22 mouse cellular contexts compared by ENCODE assay signal in genomic region chr6:30477784-30478183, GRCm38 (mm10). TPM values are rescaled to one million over a fixed set of nuclear protein-coding genes. Genes with fewer than 3 reads are reported as not detected.
DNase-seq lines count a peak whose midpoint lies in the region; ATAC-seq and TF ChIP-seq lines count a peak whose summit lies in the region.
"Had no signal": no experiment of that assay in that cellular context is flagged by ENCODE, and none has a peak within 500 bp of the region (broad histone marks: within the 10 kb centered on the region; RNA-seq: fewer than 3 reads in every experiment).

No protein-coding gene starts in this region.

- H3K4me1 ChIP-seq in midbrain, embryonic 10.5 days = peaks cover 14% of the 10 kb centered on the region
- H3K4me1 ChIP-seq in midbrain, embryonic 15.5 days = no peaks in the 10 kb centered on the region
- peaks cover 8% of the 10 kb centered on the region; the same call in 1 of the 2 replicates for H3K4me1 ChIP-seq in liver, postnatal 0 days (ENCODE audit: insufficient read depth)
- H3K4me1 ChIP-seq: hindbrain, embryonic 10.5 days; megakaryocyte, embryonic 14.5 days had no signal

- H3K9ac ChIP-seq in midbrain, embryonic 15.5 days = no peak overlapping the region
- H3K9ac ChIP-seq in liver, postnatal 0 days (replicated peaks) = no peak overlapping the region
- H3K9ac ChIP-seq: embryonic facial prominence, embryonic 12.5 days; forebrain, embryonic 15.5 days had no signal

- 88% methylated on average over 6 of the region's 6 CpGs for WGBS in midbrain, embryonic 10.5 days
- WGBS in midbrain, embryonic 15.5 days = 90% methylated on average over 6 of the region's 6 CpGs
- WGBS in liver, postnatal 0 days (ENCODE audit: insufficient replicate concordance) = 62% methylated on average over 6 of the region's 6 CpGs

- no peaks in the 10 kb centered on the region for H3K9me3 ChIP-seq in midbrain, embryonic 10.5 days (replicated peaks)
- H3K9me3 ChIP-seq in midbrain, embryonic 15.5 days = no peaks in the 10 kb centered on the region
- H3K9me3 ChIP-seq in liver, postnatal 0 days (ENCODE audit: low read length) = no peaks in the 10 kb centered on the region
- H3K9me3 ChIP-seq: embryonic facial prominence, embryonic 12.5 days; forebrain, embryonic 15.5 days; heart, embryonic 10.5 days; hindbrain, embryonic 10.5 days; megakaryocyte, embryonic 14.5 days had no signal

- no peaks in the 10 kb centered on the region for H3K27me3 ChIP-seq in midbrain, embryonic 10.5 days (ENCODE audit: low read depth, poor library complexity, severe bottlenecking)
- H3K27me3 ChIP-seq in midbrain, embryonic 15.5 days (replicated peaks) = no peaks in the 10 kb centered on the region
- no peaks in the 10 kb centered on the region for H3K27me3 ChIP-seq in liver, postnatal 0 days (ENCODE audit: insufficient read depth, low read length)
- H3K27me3 ChIP-seq: CH12.LX; embryonic facial prominence, embryonic 12.5 days; forebrain, embryonic 15.5 days; megakaryocyte, embryonic 14.5 days had no signal

- no peak overlapping the region for H3K4me2 ChIP-seq in midbrain, embryonic 15.5 days
- H3K4me2 ChIP-seq in liver, postnatal 0 days (ENCODE audit: low read depth, low read length) = no peak overlapping the region
- H3K4me2 ChIP-seq: embryonic facial prominence, embryonic 12.5 days; forebrain, embryonic 15.5 days had no signal

- no peak for TF ChIP-seq CTCF in liver, postnatal 0 days (IDR thresholded peaks at IDR 0.05; ENCODE audit: low read depth)

- no peak for ATAC-seq in midbrain, embryonic 15.5 days (replicated peaks)
- ATAC-seq in liver, postnatal 0 days = peak; percentile 68

- peak overlapping the region; percentile 42; the same call in 1 of the 2 replicates for H3K27ac ChIP-seq in midbrain, embryonic 10.5 days (replicated peaks)
- no peak overlapping the region for H3K27ac ChIP-seq in midbrain, embryonic 15.5 days
- no peak overlapping the region; the same call in 1 of the 2 replicates for H3K27ac ChIP-seq in liver, postnatal 0 days (ENCODE audit: low read depth)
- H3K27ac ChIP-seq: forebrain, embryonic 15.5 days; hindbrain, embryonic 10.5 days; hindbrain, postnatal 0 days had no signal

- peaks cover 66% of the 10 kb centered on the region for H3K36me3 ChIP-seq in midbrain, embryonic 10.5 days
- no peaks in the 10 kb centered on the region for H3K36me3 ChIP-seq in midbrain, embryonic 15.5 days (replicated peaks)
- H3K36me3 ChIP-seq in liver, postnatal 0 days (replicated peaks; ENCODE audit: insufficient read depth, low read length) = peaks cover 39% of the 10 kb centered on the region

- intact Hi-C loops in left cerebral cortex, postnatal 4 days (cut with DNase I) = loop anchor here (10.0 kb wide), 1 partner anchor 67 kb away; the partner anchor contains the start of gene Cpa2

- no peak for TF ChIP-seq EP300 in liver, postnatal 0 days (IDR thresholded peaks at IDR 0.05; ENCODE audit: low read depth)

- no peak overlapping the region for H3K4me3 ChIP-seq in midbrain, embryonic 10.5 days
- H3K4me3 ChIP-seq in midbrain, embryonic 15.5 days = no peak overlapping the region
- H3K4me3 ChIP-seq in liver, postnatal 0 days (ENCODE audit: low read depth, low read length) = no peak overlapping the region
- H3K4me3 ChIP-seq: embryonic facial prominence, embryonic 12.5 days; forebrain, embryonic 15.5 days; heart, embryonic 10.5 days; hindbrain, embryonic 10.5 days; megakaryocyte, embryonic 14.5 days had no signal

- DNase-seq in heart, adult 11 months = peak; percentile 55
- DNase-seq in heart, adult 8-10 months (ENCODE audit: low spot score) = no peak
- no peak for DNase-seq in midbrain, embryonic 10.5 days (ENCODE audit: low spot score)
- no peak for DNase-seq in liver, postnatal 0 days
- DNase-seq in left cerebral cortex, postnatal 4 days = no peak
- DNase-seq in right cerebral cortex, postnatal 14 days = no peak
- DNase-seq: adrenal gland, postnatal 36 days; gastrocnemius, postnatal 25 days; kidney, adult 8-10 months; kidney, postnatal 14 days; retina, postnatal 1 day; right cerebral cortex, postnatal 4 days; thymus, postnatal 14 days had no signal

RNA-seq across cellular contexts. Expression of gene Tmem209, which starts 31.8 kb away (rescaled TPM):
- 10 to 100 TPM in 2 of 4 experiments, 1 to 10 TPM in 2; 7.3 to 12.4 (median 9.5) TPM for total RNA-seq in heart, adult 8-10 months (2022)
- polyA plus RNA-seq in midbrain, embryonic 10.5 days (2016; fragmentation: Nextera tagmentation; extraction: Ambion mirVana) = 47.8 and 52.7 TPM in 2 replicates
- 31.3 and 31.6 TPM in 2 replicates for polyA plus RNA-seq in midbrain, embryonic 15.5 days (2015; fragmentation: Nextera tagmentation; extraction: Ambion mirVana)
- 10.8 and 12.6 TPM in 2 replicates for polyA plus RNA-seq in liver, postnatal 0 days (2015; fragmentation: Nextera tagmentation; extraction: Ambion mirVana)
- total RNA-seq in left cerebral cortex, postnatal 4 days (2021) = 10 to 100 TPM; 17.7 to 19.7 TPM

RNA-seq across cellular contexts. Expression of gene Ssmem1, which starts 31.9 kb away (rescaled TPM):
- under 1 TPM in 1 of 4 experiments, not detected in 3; 0.40 TPM for total RNA-seq in heart, adult 8-10 months (2022)
- polyA plus RNA-seq in midbrain, embryonic 10.5 days (2016; fragmentation: Nextera tagmentation; extraction: Ambion mirVana) = 0.22 and 0.36 TPM in 2 replicates
- 0.21 TPM in 1 of 2 replicates, not detected in the other for polyA plus RNA-seq in midbrain, embryonic 15.5 days (2015; fragmentation: Nextera tagmentation; extraction: Ambion mirVana)
- polyA plus RNA-seq in liver, postnatal 0 days (2015; fragmentation: Nextera tagmentation; extraction: Ambion mirVana) = not detected in 2 replicates
- 1 to 10 TPM in 1 of 2 experiments, under 1 TPM in 1; 0.56 to 1.2 TPM for total RNA-seq in left cerebral cortex, postnatal 4 days (2021)
- total RNA-seq: common myeloid progenitor, adult 5-6 weeks had no signal
- polyA plus RNA-seq: forebrain, embryonic 15.5 days had no signal
